Mouse (Mus musculus): ENCODE results near the gene Ndufs7. TPM values are rescaled to one million over a fixed set of nuclear protein-coding genes. Genes with fewer than 3 reads are reported as not detected.
"Not testable (repeated sequence)": the region's sequence is repeated elsewhere in the genome, so short reads cannot be mapped to it uniquely, and the experiment has no call there.

The Ndufs7 gene
- total RNA-seq, 1 experiment = 205 TPM

- in situ Hi-C loops (cut with MboI; ENCODE audit: low sequenced_read_pairs in 2 of 2, unreplicated experiment in 2 of 2); DNase-seq (ENCODE audit: low read depth, low spot score); H3K9ac ChIP-seq (ENCODE audit: insufficient read depth, low read depth, low read length, poor library complexity, severe bottlenecking); H3K27ac ChIP-seq (ENCODE audit: insufficient read depth, low read depth, low read length, poor library complexity, severe bottlenecking); H3K4me3 ChIP-seq (ENCODE audit: insufficient read depth in 1 of 2, low read depth in 1 of 2, low read length in 2 of 2, poor library complexity in 1 of 2, severe bottlenecking in 1 of 2); H3K36me3 ChIP-seq (ENCODE audit: control insufficient read depth, insufficient read depth, low read length, poor library complexity, severe bottlenecking); H3K9me3 ChIP-seq (ENCODE audit: control insufficient read depth, insufficient read depth, low read depth, low read length): not testable (repeated sequence)
- H3K4me1 ChIP-seq (ENCODE audit: control insufficient read depth in 2 of 2, insufficient read depth in 2 of 2, low read length in 2 of 2, poor library complexity in 1 of 2) = peaks cover 2 to 15% of the 10 kb centered on the region in 2 experiments; a peak in 3 of 4 replicates
- TF ChIP-seq ZNF384 (IDR thresholded peaks at IDR 0.05; ENCODE audit: low read depth, low read length) = peak; percentile 92
Observed at GRCm38 (mm10) chr10:80211547-80212103, 37.3 kb upstream of the Ndufs7 start.

- H3K4me3 ChIP-seq (ENCODE audit: insufficient read depth in 1 of 2, low read depth in 1 of 2, low read length in 2 of 2, poor library complexity in 1 of 2, severe bottlenecking in 1 of 2) = no peak overlapping the region
- peak overlapping the region; percentile 23; the same call in 1 of the 2 replicates for H3K9ac ChIP-seq (ENCODE audit: insufficient read depth, low read depth, low read length, poor library complexity, severe bottlenecking)
- no peak overlapping the region for H3K27ac ChIP-seq (ENCODE audit: insufficient read depth, low read depth, low read length, poor library complexity, severe bottlenecking)
Observed at GRCm38 (mm10) chr10:80215048-80215772, 33.7 kb upstream of the Ndufs7 start.

DNA sequence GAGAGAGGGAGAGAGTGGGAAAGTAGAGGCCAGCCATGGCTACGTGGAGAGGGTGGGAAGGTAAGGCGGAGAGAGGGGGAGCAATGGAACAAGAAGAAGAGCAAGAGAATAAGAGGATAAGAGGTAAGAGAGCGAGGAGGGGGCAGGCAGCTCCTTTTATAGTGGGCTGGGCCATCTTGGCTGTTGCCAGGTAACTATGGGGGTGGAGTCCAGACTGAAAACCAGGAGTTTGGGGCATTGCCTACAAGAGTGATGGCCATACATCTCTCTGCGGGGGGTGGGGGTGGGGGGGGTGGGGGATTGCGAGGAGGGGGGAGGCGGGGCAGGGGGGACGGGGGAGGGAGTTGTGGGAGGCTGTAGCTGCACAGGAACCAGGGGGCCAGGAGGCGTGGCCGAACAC lies 28.2 kb upstream of the Ndufs7 start:
- Histone ChIP-seq H3K9ac (ENCODE audit: insufficient read depth, low read depth, low read length, poor library complexity, severe bottlenecking) (no peak overlapping the region), H3K27ac (ENCODE audit: insufficient read depth, low read depth, low read length, poor library complexity, severe bottlenecking) (no peak overlapping the region), H3K36me3 (ENCODE audit: control insufficient read depth, insufficient read depth, low read length, poor library complexity, severe bottlenecking) (no peaks in the 10 kb centered on the region), H3K4me3 (ENCODE audit: insufficient read depth in 1 of 2, low read depth in 1 of 2, low read length in 2 of 2, poor library complexity in 1 of 2, severe bottlenecking in 1 of 2) (peak overlapping the region; percentile 1 to 41; a peak in 2 of 4 replicates), H3K4me1 (ENCODE audit: control insufficient read depth in 2 of 2, insufficient read depth in 2 of 2, low read length in 2 of 2, poor library complexity in 1 of 2) (peaks cover 2 to 16% of the 10 kb centered on the region in 2 experiments; a peak in 3 of 4 replicates), H3K9me3 (ENCODE audit: control insufficient read depth, insufficient read depth, low read depth, low read length) (no peaks in the 10 kb centered on the region)
- DNase-seq (ENCODE audit: low read depth, low spot score) = no peak
- no peak for TF ChIP-seq MAFK (IDR thresholded peaks at IDR 0.05; ENCODE audit: insufficient read depth, low read depth, low read length)
- TF ChIP-seq ZC3H11A (IDR thresholded peaks at IDR 0.05; ENCODE audit: borderline replicate concordance, low read depth, low read length) = no peak
- TF ChIP-seq HCFC1 (IDR thresholded peaks at IDR 0.05; ENCODE audit: borderline replicate concordance, insufficient read depth, low read length) = no peak
- no peak for TF ChIP-seq ZNF384 (IDR thresholded peaks at IDR 0.05; ENCODE audit: low read depth, low read length)
- TF ChIP-seq CHD2 (IDR thresholded peaks at IDR 0.05; ENCODE audit: low read depth, low read length) = no peak
- in situ Hi-C loops (cut with MboI; ENCODE audit: low sequenced_read_pairs in 2 of 2, unreplicated experiment in 2 of 2) = no loop called here

More at GRCm38 (mm10) chr10:80215048-80215772, 33.7 kb upstream of the Ndufs7 start:
- Histone ChIP-seq H3K9me3 (ENCODE audit: control insufficient read depth, insufficient read depth, low read depth, low read length) (no peaks in the 10 kb centered on the region), H3K36me3 (ENCODE audit: control insufficient read depth, insufficient read depth, low read length, poor library complexity, severe bottlenecking) (no peaks in the 10 kb centered on the region), H3K4me1 (ENCODE audit: control insufficient read depth in 2 of 2, insufficient read depth in 2 of 2, low read length in 2 of 2, poor library complexity in 1 of 2) (peaks cover 2 to 8% of the 10 kb centered on the region in 2 experiments; a peak in 3 of 4 replicates)
- no peak for DNase-seq (ENCODE audit: low read depth, low spot score)
- in situ Hi-C loops (cut with MboI; ENCODE audit: low sequenced_read_pairs in 2 of 2, unreplicated experiment in 2 of 2) = no loop called here
- TF ChIP-seq ZC3H11A (IDR thresholded peaks at IDR 0.05; ENCODE audit: borderline replicate concordance, low read depth, low read length) (no peak), HCFC1 (IDR thresholded peaks at IDR 0.05; ENCODE audit: borderline replicate concordance, insufficient read depth, low read length) (no peak)

DNA sequence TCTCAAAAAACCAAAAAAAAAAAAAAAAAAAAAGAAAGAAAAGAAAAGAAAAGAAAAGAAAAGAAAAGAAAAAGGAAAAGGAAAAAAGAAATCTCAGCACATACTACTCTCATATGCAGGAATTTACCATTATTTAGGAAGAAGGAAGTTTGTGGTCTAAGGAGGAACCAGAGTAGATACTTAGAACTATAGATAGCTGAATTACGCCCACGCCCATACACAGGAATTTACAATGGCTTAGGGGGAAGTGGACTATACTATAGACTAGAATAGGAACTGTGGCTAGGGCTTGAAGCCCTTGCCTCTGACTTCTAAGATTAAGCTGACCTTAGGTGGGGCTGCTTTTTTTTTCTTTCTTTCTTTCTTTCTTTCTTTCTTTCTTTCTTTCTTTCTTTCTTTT lies 25.8 kb upstream of the Ndufs7 start:
- H3K9ac ChIP-seq (ENCODE audit: insufficient read depth, low read depth, low read length, poor library complexity, severe bottlenecking); H3K9me3 ChIP-seq (ENCODE audit: control insufficient read depth, insufficient read depth, low read depth, low read length); DNase-seq (ENCODE audit: low read depth, low spot score); H3K36me3 ChIP-seq (ENCODE audit: control insufficient read depth, insufficient read depth, low read length, poor library complexity, severe bottlenecking); H3K4me3 ChIP-seq (ENCODE audit: insufficient read depth in 1 of 2, low read depth in 1 of 2, low read length in 2 of 2, poor library complexity in 1 of 2, severe bottlenecking in 1 of 2); H3K27ac ChIP-seq (ENCODE audit: insufficient read depth, low read depth, low read length, poor library complexity, severe bottlenecking); in situ Hi-C loops (cut with MboI; ENCODE audit: low sequenced_read_pairs in 2 of 2, unreplicated experiment in 2 of 2): not testable (repeated sequence)
- H3K4me1 ChIP-seq (ENCODE audit: control insufficient read depth in 2 of 2, insufficient read depth in 2 of 2, low read length in 2 of 2, poor library complexity in 1 of 2) = peaks cover 3 to 17% of the 10 kb centered on the region in 2 experiments; a peak in 2 of 4 replicates

- no peak for DNase-seq (ENCODE audit: low read depth, low spot score)
- Histone ChIP-seq H3K27ac (ENCODE audit: insufficient read depth, low read depth, low read length, poor library complexity, severe bottlenecking) (no peak overlapping the region; the same call in 1 of the 2 replicates), H3K9me3 (ENCODE audit: control insufficient read depth, insufficient read depth, low read depth, low read length) (no peaks in the 10 kb centered on the region), H3K4me3 (ENCODE audit: insufficient read depth in 1 of 2, low read depth in 1 of 2, low read length in 2 of 2, poor library complexity in 1 of 2, severe bottlenecking in 1 of 2) (peak overlapping the region in 1 of 2 experiments; percentile 63; a peak in 2 of 4 replicates), H3K9ac (ENCODE audit: insufficient read depth, low read depth, low read length, poor library complexity, severe bottlenecking) (peak overlapping the region; percentile 27; the same call in 1 of the 2 replicates), H3K36me3 (ENCODE audit: control insufficient read depth, insufficient read depth, low read length, poor library complexity, severe bottlenecking) (peaks cover 27% of the 10 kb centered on the region), H3K4me1 (ENCODE audit: control insufficient read depth in 2 of 2, insufficient read depth in 2 of 2, low read length in 2 of 2, poor library complexity in 1 of 2) (peaks cover 2 to 12% of the 10 kb centered on the region in 2 experiments; a peak in 2 of 4 replicates)
- no peak for TF ChIP-seq CHD2 (IDR thresholded peaks at IDR 0.05; ENCODE audit: low read depth, low read length)
- 0 out of 2 replicates have a peak, but pooled peaks have one; percentile 7 for TF ChIP-seq ZNF384 (IDR thresholded peaks at IDR 0.05; ENCODE audit: low read depth, low read length)
- in situ Hi-C loops (cut with MboI; ENCODE audit: low sequenced_read_pairs in 2 of 2, unreplicated experiment in 2 of 2) = no loop called here
Observed at GRCm38 (mm10) chr10:80226071-80226415, 22.9 kb upstream of the Ndufs7 start.
